Mouse (Mus musculus): Measurements from ENCODE around the gene Smap2.

DNA sequence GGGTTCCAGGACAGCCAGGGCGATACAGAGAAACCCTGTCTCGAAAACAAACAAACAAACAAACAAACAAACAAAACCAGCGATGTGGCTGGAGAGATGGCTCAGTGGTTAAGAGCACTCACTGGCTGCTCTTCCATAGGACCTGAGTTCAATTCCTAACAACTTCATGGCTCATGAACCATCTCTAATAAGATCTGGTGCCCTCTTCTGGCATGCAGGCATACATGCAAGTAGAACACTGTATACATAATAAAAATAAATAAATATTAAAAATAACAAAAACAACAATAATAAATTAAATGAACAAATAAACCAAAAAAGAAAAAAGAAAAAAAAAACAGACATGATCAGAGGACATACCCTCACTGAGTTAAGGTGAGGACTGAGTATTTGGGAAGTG lies 12.6 kb upstream of the Smap2 start:
- no peak for TF ChIP-seq CTCF (IDR thresholded peaks at IDR 0.05; ENCODE audit: low read depth)
- no peak for TF ChIP-seq EP300 (IDR thresholded peaks at IDR 0.05; ENCODE audit: low read depth)
